Mouse (Mus musculus) MEL (cell line): ENCODE measurements around the gene Psen2. TPM values are rescaled to one million over a fixed set of nuclear protein-coding genes. Genes with fewer than 3 reads are reported as not detected.

Experiments
- DNase-seq: peaks from one replicate; pipeline ENCODE4 v3.0.0; 2011; ENCODE audit warnings: low read depth, low spot score
- H3K27ac ChIP-seq: 2 replicates; pipeline ENCODE4 v1.5.1; 2012; ENCODE audit warnings: low read depth, mild to moderate bottlenecking, control low read depth, low read length, moderate library complexity; ENCODE audit not compliant: control insufficient read depth
- H3K27me3 ChIP-seq, 2 experiments: fragments of 150-350 bp in 1 of 2; sonication (generic) in 1 of 2; 2 replicates each; pipeline ENCODE4 v1.6.1; 2012; ENCODE audit warnings: low read length in 2 of 2, mild to moderate bottlenecking in 2 of 2, improper control_type of control experiment in 1 of 2, moderate library complexity in 1 of 2; ENCODE audit not compliant: insufficient read depth in 2 of 2, control insufficient read depth in 1 of 2
- H3K36me3 ChIP-seq, 2 experiments: 2 replicates each; pipeline ENCODE4 v1.6.1; 2012 to 2014; ENCODE audit warnings: low read length in 2 of 2, improper control_type of control experiment in 1 of 2, inconsistent platforms in 1 of 2, mild to moderate bottlenecking in 1 of 2; ENCODE audit not compliant: insufficient read depth in 2 of 2, control insufficient read depth in 1 of 2
- H3K4me1 ChIP-seq, 2 experiments: fragments of 150-350 bp in 1 of 2; sonication (generic) in 1 of 2; 2 replicates each; pipeline ENCODE4 v1.6.1; 2012; ENCODE audit warnings: low read length in 2 of 2, improper control_type of control experiment in 1 of 2, mild to moderate bottlenecking in 1 of 2; ENCODE audit not compliant: insufficient read depth in 2 of 2, control insufficient read depth in 1 of 2
- H3K4me3 ChIP-seq, 2 experiments: fragments of 150-350 bp in 1 of 2; sonication (generic) in 1 of 2; 2 replicates each; pipeline ENCODE4 v1.5.1; 2012; ENCODE audit warnings: low read depth in 2 of 2, low read length in 2 of 2, mild to moderate bottlenecking in 2 of 2, moderate library complexity in 2 of 2, control low read depth in 1 of 2, improper control_type of control experiment in 1 of 2; ENCODE audit not compliant: control insufficient read depth in 1 of 2, insufficient read depth in 1 of 2
- H3K79me2 ChIP-seq: 2 replicates; pipeline ENCODE4 v1.6.1; 2012; ENCODE audit warnings: mild to moderate bottlenecking, low read length, moderate library complexity; ENCODE audit not compliant: control insufficient read depth, poor library complexity, insufficient read depth
- H3K9ac ChIP-seq: 2 replicates; pipeline ENCODE4 v1.6.1; 2012; ENCODE audit warnings: low read depth, mild to moderate bottlenecking, control low read depth, low read length, moderate library complexity; ENCODE audit not compliant: control insufficient read depth, poor library complexity, severe bottlenecking
- H3K9me3 ChIP-seq: fragments of 150-350 bp; sonication (generic); replicated peaks from 2 replicates; pipeline ENCODE4 v1.6.1; 2012; ENCODE audit warnings: mild to moderate bottlenecking, low read length, improper control_type of control experiment, moderate library complexity; ENCODE audit not compliant: insufficient read depth
- BHLHE40 ChIP-seq: IDR thresholded peaks from 2 replicates; pipeline ENCODE4 v1.6.1; 2012; ENCODE audit warnings: low read depth, mild to moderate bottlenecking, inconsistent platforms, low read length, improper control_type of control experiment, borderline replicate concordance
- CHD2 ChIP-seq: IDR thresholded peaks from 2 replicates; pipeline ENCODE4 v1.6.1; 2011; ENCODE audit warnings: low read length, improper control_type of control experiment
- CTCF ChIP-seq, 3 experiments: IDR thresholded peaks in 2 of 3; conservative IDR thresholded peaks in 1 of 3; 2 replicates each; pipeline ENCODE4 v1.5.1; 2011 to 2012; ENCODE audit warnings: low read length in 3 of 3, low read depth in 2 of 3, mild to moderate bottlenecking in 2 of 3, improper control_type of control experiment in 1 of 3, inconsistent platforms in 1 of 3, mixed read lengths in 1 of 3, moderate library complexity in 1 of 3; ENCODE audit not compliant: control insufficient read depth in 1 of 3, insufficient read depth in 1 of 3, poor library complexity in 1 of 3, severe bottlenecking in 1 of 3
- HCFC1 ChIP-seq: IDR thresholded peaks from 2 replicates; pipeline ENCODE4 v1.6.1; 2012; ENCODE audit warnings: low read depth, mild to moderate bottlenecking, inconsistent platforms, low read length, improper control_type of control experiment, moderate library complexity
- MAX ChIP-seq: IDR thresholded peaks from 2 replicates; pipeline ENCODE4 v1.6.1; 2011; ENCODE audit warnings: low read length, improper control_type of control experiment
- MXI1 ChIP-seq: IDR thresholded peaks from 2 replicates; pipeline ENCODE4 v1.6.1; 2011; ENCODE audit warnings: mild to moderate bottlenecking, low read depth, low read length, improper control_type of control experiment
- MYC ChIP-seq: IDR thresholded peaks from 2 replicates; pipeline ENCODE4 v1.6.1; 2011; ENCODE audit warnings: low read depth, mild to moderate bottlenecking, low read length, improper control_type of control experiment, moderate library complexity
- NRF1 ChIP-seq: IDR thresholded peaks from 2 replicates; pipeline ENCODE4 v1.6.1; 2014; ENCODE audit warnings: low read depth, mild to moderate bottlenecking, inconsistent platforms, low read length, improper control_type of control experiment, moderate library complexity; ENCODE audit not compliant: poor library complexity, insufficient read depth, severe bottlenecking
- POLR2A ChIP-seq, 2 experiments: IDR thresholded peaks; 2 replicates each; pipeline ENCODE4 v1.6.1; 2011 to 2012; ENCODE audit warnings: low read length in 2 of 2, mild to moderate bottlenecking in 2 of 2, control low read depth in 1 of 2, improper control_type of control experiment in 1 of 2, low read depth in 1 of 2, moderate library complexity in 1 of 2; ENCODE audit not compliant: control insufficient read depth in 1 of 2, insufficient read depth in 1 of 2, poor library complexity in 1 of 2
- SIN3A ChIP-seq: IDR thresholded peaks from 2 replicates; pipeline ENCODE4 v1.6.1; 2012; ENCODE audit warnings: low read length, improper control_type of control experiment, inconsistent platforms
- TCF12 ChIP-seq: IDR thresholded peaks from 2 replicates; pipeline ENCODE4 v1.6.1; 2014; ENCODE audit warnings: low read depth, mild to moderate bottlenecking, inconsistent platforms, low read length, improper control_type of control experiment, moderate library complexity
- USF1 ChIP-seq: IDR thresholded peaks from 2 replicates; pipeline ENCODE4 v1.6.1; 2014; ENCODE audit warnings: low read depth, mild to moderate bottlenecking, inconsistent platforms, low read length, improper control_type of control experiment, moderate library complexity
- USF2 ChIP-seq, 2 experiments: IDR thresholded peaks; 2 replicates each; pipeline ENCODE4 v1.6.1; 2011 to 2012; ENCODE audit warnings: improper control_type of control experiment in 2 of 2, low read length in 2 of 2, borderline replicate concordance in 1 of 2, inconsistent platforms in 1 of 2, low read depth in 1 of 2, mild to moderate bottlenecking in 1 of 2; ENCODE audit not compliant: insufficient read depth in 1 of 2
- ZKSCAN1 ChIP-seq: IDR thresholded peaks from 2 replicates; pipeline ENCODE4 v1.6.1; 2012; ENCODE audit warnings: low read depth, mild to moderate bottlenecking, inconsistent platforms, low read length, improper control_type of control experiment, moderate library complexity
- ZNF384 ChIP-seq: IDR thresholded peaks from 2 replicates; pipeline ENCODE4 v1.6.1; 2012; ENCODE audit warnings: low read depth, mild to moderate bottlenecking, inconsistent platforms, low read length, improper control_type of control experiment
- polyA plus RNA-seq, 2 experiments: library from polyadenylated mRNA; stranded (reverse) in 1 of 2; unstranded in 1 of 2; fragments of >175 nt in 1 of 2; fragments of >200 nt in 1 of 2; gene quantifications; 2 replicates each; pipeline versions ENCODE4 v1.2.1 to v1.2.4; 2012; ENCODE audit warnings: low replicate concordance in 2 of 2, low read depth in 1 of 2; ENCODE audit not compliant: insufficient read length in 2 of 2, insufficient read depth in 1 of 2, missing spikeins in 1 of 2
- total RNA-seq: library from RNA; depleted of rRNA; stranded (reverse); fragments of 300-350 nt; gene quantifications from 2 replicates; pipeline ENCODE4 v1.2.3, GENCODE M21; 2012

The Psen2 gene
- total and polyA plus RNA-seq, 3 experiments, result 35.0 to 39.2 TPM; not detected in 1

DNA sequence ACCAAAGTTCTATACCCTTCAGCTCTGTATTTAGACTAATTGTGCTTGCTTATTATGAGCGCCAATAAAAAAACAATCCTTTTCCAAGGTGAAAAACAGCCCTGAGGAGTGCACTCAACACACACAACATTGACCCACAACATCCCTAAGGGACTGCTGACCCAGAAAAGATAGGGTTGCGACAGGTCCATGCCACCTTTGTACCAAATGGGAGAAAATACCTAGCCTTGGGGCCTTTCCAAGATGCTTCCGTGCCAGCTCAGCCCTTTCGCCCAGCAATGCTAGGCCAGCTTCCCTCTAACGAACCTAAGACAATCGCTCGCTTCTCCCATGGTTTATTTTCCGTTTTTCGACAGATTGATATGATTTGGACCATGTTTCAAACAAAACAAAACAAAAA lies 66.7 kb downstream of the Psen2 start:
- Histone ChIP-seq H3K9me3 (no peaks in the 10 kb centered on the region), H3K9ac (no peak overlapping the region), H3K36me3 (peaks cover 0 to 6% of the 10 kb centered on the region in 2 experiments; a peak in 1 of 4 replicates)
- DNase-seq, result peak; percentile 10
- TF ChIP-seq USF2 (IDR thresholded peaks at IDR 0.05; ENCODE audit: borderline replicate concordance in 1 of 2, insufficient read depth in 1 of 2, low read depth in 1 of 2, low read length in 2 of 2) (0 out of 4 replicates have a peak, but pooled peaks of 1 of the 2 experiments have one; percentile 1), NRF1 (no peak)
- TF ChIP-seq, all 39 proteins: peak for 1
- Histone ChIP-seq H3K4me3 (no peak overlapping the region), H3K27ac (no peak overlapping the region), H3K4me1 (0 out of 4 replicates have a peak, but pooled peaks cover 0 to 5% of the 10 kb centered on the region in 2 experiments), H3K27me3 (peaks cover 2 to 3% of the 10 kb centered on the region in 2 experiments), H3K79me2 (no peaks in the 10 kb centered on the region)

DNA sequence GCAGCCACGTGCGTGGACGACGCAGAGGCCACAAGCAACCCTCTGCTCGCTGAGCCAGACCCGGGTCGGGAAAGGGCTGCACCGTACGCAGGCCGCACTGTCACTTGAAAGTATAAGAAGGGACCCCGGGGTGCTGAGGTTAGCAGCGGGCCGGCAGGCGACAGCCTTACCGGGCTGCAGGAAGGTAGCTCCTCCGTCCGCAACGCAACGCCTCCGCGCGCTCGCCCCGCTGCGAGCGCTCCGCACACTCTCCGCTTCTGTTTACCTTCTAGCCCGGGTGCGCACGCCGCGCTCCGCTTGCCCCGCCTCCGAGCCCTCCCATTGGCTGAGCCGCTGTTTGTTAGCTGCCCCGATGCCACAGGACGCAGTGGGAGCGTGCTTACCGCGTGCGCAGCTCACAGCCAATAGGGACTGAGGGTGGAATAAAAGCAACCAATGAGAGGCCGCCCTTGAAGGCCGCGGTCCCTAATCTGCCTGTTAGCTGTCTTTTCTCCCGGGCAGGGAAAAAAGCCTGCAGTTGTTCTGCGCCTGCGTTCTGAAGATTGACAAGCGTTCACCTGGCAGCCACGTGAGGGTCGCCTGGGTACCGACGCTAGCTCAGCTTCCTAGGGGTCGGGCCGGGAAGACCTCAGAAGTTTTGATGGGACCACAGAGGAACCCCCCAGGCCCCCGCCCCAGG lies 67.4 kb downstream of the Psen2 start:
- Histone ChIP-seq H3K27me3 (peaks cover 3 to 5% of the 10 kb centered on the region in 2 experiments), H3K27ac (no peak overlapping the region; the same call in 1 of the 2 replicates), H3K79me2 (no peaks in the 10 kb centered on the region), H3K9ac (peak overlapping the region; percentile 54), H3K36me3 (peaks cover 0 to 6% of the 10 kb centered on the region in 2 experiments; a peak in 1 of 4 replicates), H3K4me1 (0 out of 4 replicates have a peak, but pooled peaks cover 0 to 5% of the 10 kb centered on the region in 2 experiments), H3K4me3 (peak overlapping the region; percentile 67 to 75), H3K9me3 (no peaks in the 10 kb centered on the region)
- peak; percentile 99 for DNase-seq
- TF ChIP-seq MAX, result peak; percentile 97
- peak; percentile 34 to 53; a peak in 1 of 4 replicates for TF ChIP-seq POLR2A (IDR thresholded peaks at IDR 0.05; ENCODE audit: control insufficient read depth in 1 of 2, insufficient read depth in 1 of 2, low read depth in 1 of 2, low read length in 2 of 2, poor library complexity in 1 of 2)
- TF ChIP-seq BHLHE40, result no peak
- no peak for TF ChIP-seq TCF12
- peak; percentile 70 for TF ChIP-seq CHD2
- TF ChIP-seq NRF1, result peak; percentile 74
- peak; percentile 81 for TF ChIP-seq USF1
- TF ChIP-seq CTCF (IDR thresholded peaks at IDR 0.05 in 2 of 3, conservative IDR thresholded peaks at IDR 0.05 in 1 of 3; ENCODE audit: control insufficient read depth in 1 of 3, insufficient read depth in 1 of 3, low read depth in 2 of 3, low read length in 3 of 3, poor library complexity in 1 of 3, severe bottlenecking in 1 of 3), result no peak
- TF ChIP-seq HCFC1, result peak; percentile 51; the same call in 1 of the 2 replicates
- peak; percentile 63 for TF ChIP-seq ZNF384
- peak; percentile 98 for TF ChIP-seq SIN3A
- peak; percentile 97 for TF ChIP-seq MXI1
- no peak for TF ChIP-seq ZKSCAN1
- TF ChIP-seq MYC, result peak; percentile 78
- 0 out of 4 replicates have a peak, but pooled peaks of 1 of the 2 experiments have one; percentile 3 for TF ChIP-seq USF2 (IDR thresholded peaks at IDR 0.05; ENCODE audit: borderline replicate concordance in 1 of 2, insufficient read depth in 1 of 2, low read depth in 1 of 2, low read length in 2 of 2)
